Mouse (Mus musculus) adrenal gland, adult (tissue): Measurements from ENCODE around the gene Sprtn.
A peak's percentile ranks its signal among the peaks of the same experiment; 100 is the strongest.

Experiments used
- DNase-seq, 2 experiments: peaks; one replicate each; pipeline ENCODE4 v3.0.0; 2022 to 2023; ENCODE audit warnings: low spot score in 1 of 2; ENCODE audit not compliant: inconsistent age in 2 of 2

Gene Sprtn

GRCm38 (mm10) chr8:124897386-124898250, at the start of gene Sprtn, which contains the start of gene Exoc8:
Gene Sprtn, plus strand, starts transcription at chr8:124897886.
Gene Exoc8, minus strand, starts transcription at chr8:124897705.
- peak; percentile 99 for DNase-seq

DNA sequence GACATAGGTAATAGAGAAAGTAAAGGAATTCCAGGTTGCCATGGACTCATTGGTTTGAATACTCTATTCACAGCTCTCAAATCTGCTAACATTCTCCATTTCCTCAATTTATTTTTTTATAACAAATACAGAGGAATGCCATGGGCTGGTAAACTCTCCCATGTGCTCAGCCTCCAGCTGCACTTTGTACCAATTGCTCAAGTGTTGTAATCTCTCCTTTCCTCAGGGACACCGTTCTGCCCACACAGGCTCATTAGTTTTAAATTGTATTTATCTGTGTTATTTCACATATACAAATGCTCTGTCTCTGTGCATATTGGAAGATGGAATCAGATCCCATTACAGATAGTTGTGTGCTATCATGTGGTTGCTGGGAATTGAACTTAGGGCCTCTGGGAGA, 44.2 kb upstream of the Sprtn start:
- DNase-seq, result no peak

DNA sequence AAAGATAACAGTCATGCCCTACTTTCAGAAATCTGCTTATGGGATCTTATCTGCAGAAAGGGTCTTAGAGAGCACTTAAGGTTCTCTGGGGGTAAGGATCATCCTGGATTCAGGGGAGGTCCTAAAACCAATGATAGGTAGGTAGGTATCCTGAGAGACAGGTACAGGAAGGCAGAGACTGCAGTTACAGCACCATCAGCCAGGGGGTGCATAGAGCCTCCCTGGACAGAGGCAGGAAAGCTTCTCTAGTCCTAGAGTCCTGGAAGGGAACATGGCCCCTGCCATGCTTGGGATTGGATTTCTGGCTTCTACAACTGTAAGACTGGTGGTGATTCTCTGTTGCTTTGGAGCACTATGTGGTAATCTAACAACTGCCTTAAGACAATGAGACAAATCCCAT, 38.2 kb upstream of the Sprtn start:
- peak in 1 of 2 experiments; percentile 64 for DNase-seq

DNA sequence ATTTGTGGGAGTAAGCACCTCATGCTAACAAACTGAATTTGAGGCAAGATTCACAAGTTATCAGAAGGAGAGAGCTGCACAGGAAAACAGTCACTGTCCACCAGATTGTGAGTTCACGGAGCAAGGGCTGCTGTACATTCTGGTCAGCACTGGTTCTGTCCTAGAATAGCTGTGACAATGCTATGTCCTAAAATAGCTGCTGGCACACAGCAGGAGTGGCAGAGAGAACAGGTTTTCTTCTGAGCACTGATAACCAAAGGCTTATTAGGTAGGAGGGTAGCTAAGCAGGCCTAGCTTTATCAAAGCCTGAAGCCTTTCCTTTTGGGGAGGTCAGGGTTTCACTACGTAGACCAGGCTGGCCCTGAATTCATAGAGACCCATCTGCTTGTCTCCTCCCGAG, 37.5 kb upstream of the Sprtn start:
- no peak for DNase-seq

GRCm38 (mm10) chr8:124862321-124863162, 35.1 kb upstream of the Sprtn start, which contains the start of the genes Gnpat and 2810004N23Rik:
Gene Gnpat, plus strand, starts transcription at chr8:124863033.
Gene 2810004N23Rik, minus strand, starts transcription at chr8:124863120.
- DNase-seq, result peak; percentile 95 to 99

GRCm38 (mm10) chr8:124863163-124863677, 34.5 kb upstream of the Sprtn start:
- no peak for DNase-seq

DNA sequence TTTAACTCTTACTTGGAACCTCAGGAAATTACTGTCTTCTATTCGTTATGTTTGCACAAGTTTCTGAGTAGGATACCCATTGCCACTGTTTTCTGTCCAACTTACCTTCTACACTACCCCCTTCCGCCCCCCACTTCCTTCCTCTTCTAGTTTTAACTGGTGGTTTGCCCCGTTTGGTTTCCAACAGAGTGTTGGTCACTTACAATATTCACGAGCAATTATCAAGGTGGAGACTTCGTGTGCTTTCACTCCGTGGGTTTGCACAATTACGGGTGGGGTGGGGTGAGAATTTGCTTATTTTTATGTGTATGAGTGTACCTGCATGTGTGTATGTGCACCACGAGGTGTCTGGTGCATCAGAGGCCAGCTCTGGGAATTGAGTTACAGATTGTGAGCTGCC, 34.0 kb upstream of the Sprtn start:
- peak in 1 of 2 experiments; percentile 48 for DNase-seq

- DNase-seq, result no peak
These were observed 31.0 kb upstream of the Sprtn start for GRCm38 (mm10) chr8:124866669-124867068.

- peak; percentile 67 to 76 for DNase-seq
These were observed 30.6 kb upstream of the Sprtn start for GRCm38 (mm10) chr8:124867126-124867525.

DNA sequence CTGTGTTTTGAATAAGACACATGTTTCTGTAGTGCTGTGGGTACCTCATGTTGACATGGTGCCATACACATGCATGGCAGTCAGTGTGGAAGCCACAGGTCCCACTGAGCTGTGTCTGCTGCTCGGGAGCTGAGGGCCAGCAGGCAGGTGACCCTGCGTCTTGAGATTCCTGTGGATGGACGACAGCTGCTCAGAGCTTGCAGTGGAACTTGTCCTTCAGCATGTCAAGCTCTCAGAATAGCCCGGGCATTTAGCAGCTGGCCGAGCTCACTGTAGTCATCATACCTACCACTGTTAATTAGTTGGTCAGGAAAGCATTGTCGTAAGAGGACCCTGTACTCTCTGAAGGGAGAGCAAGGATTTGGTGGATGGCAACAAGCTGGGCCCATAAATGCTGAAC, 28.0 kb upstream of the Sprtn start:
- DNase-seq, result peak in 1 of 2 experiments; percentile 55

GRCm38 (mm10) chr8:124871474-124871873, 26.2 kb upstream of the Sprtn start:
- no peak for DNase-seq

- DNase-seq, result no peak
These were observed 25.6 kb upstream of the Sprtn start for GRCm38 (mm10) chr8:124872081-124872480.

GRCm38 (mm10) chr8:124872690-124873089, 25.0 kb upstream of the Sprtn start:
- no peak for DNase-seq

GRCm38 (mm10) chr8:124878141-124878540, 19.5 kb upstream of the Sprtn start:
- no peak for DNase-seq

DNA sequence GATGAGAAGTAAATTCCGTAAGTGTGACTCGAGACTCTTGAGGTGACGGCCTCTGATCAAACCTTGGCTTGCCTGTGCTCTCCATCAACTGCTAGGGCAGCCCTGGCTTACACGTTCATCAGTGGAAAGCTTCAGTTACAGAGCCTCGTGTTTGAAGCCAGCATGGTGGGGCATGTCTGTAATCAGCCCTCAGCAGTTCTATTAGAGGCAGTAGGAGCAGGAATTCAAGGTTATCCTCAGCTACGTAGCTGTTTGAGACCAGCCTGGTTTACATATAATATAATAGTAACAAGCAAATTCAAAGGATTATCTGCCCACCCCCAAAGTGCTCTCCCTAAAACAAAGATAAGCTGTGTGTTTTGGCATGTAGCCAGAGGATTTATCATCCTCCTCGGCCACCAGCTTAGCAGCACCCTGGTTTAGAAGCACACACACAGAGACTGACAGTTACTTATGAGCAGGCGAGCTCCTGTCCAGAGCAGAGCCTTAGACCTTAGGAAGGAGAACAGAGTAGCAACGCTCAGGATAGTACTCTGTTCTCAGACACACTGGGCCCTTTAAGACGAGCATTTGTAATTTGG, 18.6 kb upstream of the Sprtn start:
- DNase-seq, result no peak

- no peak for DNase-seq
These were observed 9.3 kb upstream of the Sprtn start for GRCm38 (mm10) chr8:124888385-124888784.

DNA sequence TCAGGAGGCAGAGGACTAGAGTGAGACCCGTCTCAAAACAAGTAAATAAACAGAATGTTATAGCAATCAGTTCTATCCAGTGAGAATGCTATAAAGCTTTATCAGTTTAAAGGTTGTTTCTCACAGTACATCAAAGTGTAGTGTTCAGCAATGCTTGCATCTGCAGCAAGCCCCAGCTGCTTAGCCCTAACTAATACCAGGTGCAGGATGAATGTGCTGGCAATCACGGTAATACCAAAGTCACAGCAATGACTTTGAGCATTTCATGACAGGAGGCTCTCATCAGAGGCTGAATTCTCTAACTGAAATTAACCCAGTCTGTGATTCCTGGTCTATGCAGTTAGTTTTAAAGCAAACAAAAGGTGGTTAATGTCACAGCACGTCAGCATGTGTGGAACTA, 5.1 kb upstream of the Sprtn start:
- no peak for DNase-seq

GRCm38 (mm10) chr8:124896010-124896631, 1.6 kb upstream of the Sprtn start:
- no peak for DNase-seq

DNA sequence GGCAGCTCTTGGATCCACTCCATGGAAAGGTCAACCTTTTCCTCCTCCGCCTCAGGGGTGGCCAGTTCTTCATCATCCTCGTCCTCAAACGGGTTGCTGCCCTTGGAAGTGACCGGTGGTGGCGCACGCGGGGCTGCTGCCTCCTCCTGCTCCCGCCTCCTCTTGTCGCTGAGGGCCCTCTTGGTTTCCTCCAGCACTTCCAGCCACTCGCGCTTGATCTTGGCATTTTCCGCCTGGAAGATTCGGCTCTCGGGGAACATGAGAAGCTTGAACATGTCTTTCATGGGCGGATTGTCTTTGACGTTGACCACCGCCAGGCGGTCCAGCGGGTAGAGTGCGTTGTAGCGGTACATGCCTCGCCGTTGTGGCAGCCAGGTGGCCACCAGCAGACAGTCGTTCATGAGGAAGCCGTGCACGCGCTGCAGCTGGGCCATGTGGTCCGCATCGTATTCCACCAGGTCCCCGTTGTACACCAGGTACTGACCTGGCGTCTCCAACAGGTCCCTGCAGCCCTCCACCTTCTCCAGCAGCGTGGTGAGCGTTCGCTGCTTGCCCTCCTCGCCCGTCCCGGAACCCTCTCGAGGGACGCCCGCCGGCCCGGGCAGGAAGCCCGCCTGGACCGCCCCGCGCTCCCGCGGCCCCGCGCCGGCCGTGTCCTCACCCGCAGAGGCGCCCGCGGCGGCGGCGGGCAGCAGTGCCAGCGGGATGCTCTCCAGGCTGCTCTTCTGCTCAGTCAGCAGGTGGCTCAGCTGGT, 877 bp upstream of the Sprtn start:
- peak; percentile 85 to 93 for DNase-seq
